Mouse (Mus musculus) megakaryocyte, embryonic 14.5 days (primary cell): ENCODE results near the gene Galm. TPM values are rescaled to one million over a fixed set of nuclear protein-coding genes. Genes with fewer than 3 reads are reported as not detected.

ENCODE experiments used
- H3K27me3 ChIP-seq: replicated peaks from 2 replicates; pipeline ENCODE3; 2012; ENCODE audit warnings: inconsistent platforms
- H3K36me3 ChIP-seq: replicated peaks from 2 replicates; pipeline ENCODE3; 2012; ENCODE audit warnings: low read length, inconsistent platforms, mixed read lengths
- H3K4me1 ChIP-seq: 2 replicates; pipeline ENCODE4 v1.6.1; 2012; ENCODE audit warnings: inconsistent platforms
- H3K4me3 ChIP-seq: replicated peaks from 2 replicates; pipeline ENCODE3; 2012; ENCODE audit warnings: moderate library complexity, mild to moderate bottlenecking, inconsistent platforms
- H3K9me3 ChIP-seq: 2 replicates; pipeline ENCODE4 v1.6.1; 2012; ENCODE audit warnings: inconsistent platforms
- FLI1 ChIP-seq: IDR thresholded peaks from 2 replicates; pipeline ENCODE4 v1.6.1; 2012; ENCODE audit warnings: low read length, inconsistent platforms, mixed read lengths
- GATA1 ChIP-seq: IDR thresholded peaks from 3 replicates; pipeline ENCODE4 v1.6.1; 2012; ENCODE audit warnings: mixed read lengths, low read length, inconsistent platforms, borderline replicate concordance
- polyA plus RNA-seq: library from polyadenylated mRNA; stranded (reverse); fragments of >175 nt; gene quantifications from 2 replicates; pipeline ENCODE4 v1.2.3, GENCODE M21; 2012; ENCODE audit warnings: low replicate concordance; ENCODE audit not compliant: insufficient read depth

Gene Galm
- polyA plus RNA-seq, 1 experiment: 0.17 TPM

- TF ChIP-seq FLI1 (no peak), GATA1 (no peak)
- Histone ChIP-seq H3K4me1 (peaks cover 7% of the 10 kb centered on the region; the same call in 1 of the 2 replicates), H3K9me3 (no peaks in the 10 kb centered on the region), H3K4me3 (no peak overlapping the region), H3K36me3 (no peaks in the 10 kb centered on the region), H3K27me3 (peaks cover 36% of the 10 kb centered on the region)
These were observed 36.7 kb downstream of the Galm start for GRCm38 (mm10) chr17:80163991-80164390.

GRCm38 (mm10) chr17:80165741-80166140, 38.5 kb downstream of the Galm start:
- H3K9me3 ChIP-seq: no peaks in the 10 kb centered on the region
- TF ChIP-seq GATA1 (no peak), FLI1 (no peak)

GRCm38 (mm10) chr17:80166346-80166745, 39.1 kb downstream of the Galm start:
- Histone ChIP-seq H3K36me3 (no peaks in the 10 kb centered on the region), H3K9me3 (no peaks in the 10 kb centered on the region), H3K4me3 (no peak overlapping the region), H3K4me1 (peaks cover 7% of the 10 kb centered on the region; the same call in 1 of the 2 replicates), H3K27me3 (peaks cover 38% of the 10 kb centered on the region)
- TF ChIP-seq GATA1: no peak
- TF ChIP-seq FLI1: no peak

More at GRCm38 (mm10) chr17:80165741-80166140, 38.5 kb downstream of the Galm start:
- peaks cover 7% of the 10 kb centered on the region; the same call in 1 of the 2 replicates for H3K4me1 ChIP-seq
- H3K27me3 ChIP-seq: peaks cover 36% of the 10 kb centered on the region
- H3K4me3 ChIP-seq: no peak overlapping the region
- no peaks in the 10 kb centered on the region for H3K36me3 ChIP-seq

GRCm38 (mm10) chr17:80167436-80167835, 40.2 kb downstream of the Galm start:
- TF ChIP-seq FLI1: no peak
- TF ChIP-seq GATA1: no peak
- Histone ChIP-seq H3K36me3 (no peaks in the 10 kb centered on the region), H3K9me3 (no peaks in the 10 kb centered on the region), H3K4me3 (no peak overlapping the region), H3K27me3 (peaks cover 37% of the 10 kb centered on the region), H3K4me1 (peaks cover 7% of the 10 kb centered on the region; the same call in 1 of the 2 replicates)

GRCm38 (mm10) chr17:80167851-80168251, 40.6 kb downstream of the Galm start:
- no peaks in the 10 kb centered on the region for H3K36me3 ChIP-seq
- TF ChIP-seq FLI1: no peak
- TF ChIP-seq GATA1: no peak
- H3K4me3 ChIP-seq: no peak overlapping the region
- H3K9me3 ChIP-seq: no peaks in the 10 kb centered on the region
- peaks cover 37% of the 10 kb centered on the region for H3K27me3 ChIP-seq
- H3K4me1 ChIP-seq: peaks cover 7% of the 10 kb centered on the region; the same call in 1 of the 2 replicates

GRCm38 (mm10) chr17:80168425-80169182, 41.3 kb downstream of the Galm start:
- H3K4me1 ChIP-seq: peaks cover 11% of the 10 kb centered on the region; the same call in 1 of the 2 replicates

GRCm38 (mm10) chr17:80169792-80170191, 42.5 kb downstream of the Galm start:
- Histone ChIP-seq H3K9me3 (no peaks in the 10 kb centered on the region), H3K4me3 (no peak overlapping the region), H3K27me3 (peaks cover 36% of the 10 kb centered on the region), H3K36me3 (no peaks in the 10 kb centered on the region), H3K4me1 (peaks cover 19% of the 10 kb centered on the region; the same call in 1 of the 2 replicates)
- TF ChIP-seq GATA1: no peak
- TF ChIP-seq FLI1: no peak

More at GRCm38 (mm10) chr17:80168425-80169182, 41.3 kb downstream of the Galm start:
- Histone ChIP-seq H3K27me3 (peaks cover 37% of the 10 kb centered on the region), H3K4me3 (no peak overlapping the region), H3K9me3 (no peaks in the 10 kb centered on the region), H3K36me3 (no peaks in the 10 kb centered on the region)
- TF ChIP-seq FLI1 (no peak), GATA1 (no peak)

- Histone ChIP-seq H3K36me3 (no peaks in the 10 kb centered on the region), H3K4me1 (peaks cover 23% of the 10 kb centered on the region)
These were observed 43.7 kb downstream of the Galm start for GRCm38 (mm10) chr17:80170951-80171350.

GRCm38 (mm10) chr17:80171948-80172347, 44.7 kb downstream of the Galm start:
- no peaks in the 10 kb centered on the region for H3K9me3 ChIP-seq
- peaks cover 24% of the 10 kb centered on the region for H3K27me3 ChIP-seq
- TF ChIP-seq FLI1: no peak
- TF ChIP-seq GATA1: no peak
- H3K36me3 ChIP-seq: no peaks in the 10 kb centered on the region
- H3K4me1 ChIP-seq: peaks cover 23% of the 10 kb centered on the region
- H3K4me3 ChIP-seq: no peak overlapping the region

More at GRCm38 (mm10) chr17:80170951-80171350, 43.7 kb downstream of the Galm start:
- Histone ChIP-seq H3K27me3 (peaks cover 30% of the 10 kb centered on the region), H3K4me3 (no peak overlapping the region), H3K9me3 (no peaks in the 10 kb centered on the region)
- TF ChIP-seq FLI1 (no peak), GATA1 (no peak)

GRCm38 (mm10) chr17:80172761-80173160, 45.5 kb downstream of the Galm start:
- H3K36me3 ChIP-seq: no peaks in the 10 kb centered on the region
- H3K4me1 ChIP-seq: peaks cover 21% of the 10 kb centered on the region
- H3K27me3 ChIP-seq: peaks cover 17% of the 10 kb centered on the region
- H3K9me3 ChIP-seq: no peaks in the 10 kb centered on the region
- no peak overlapping the region for H3K4me3 ChIP-seq
- TF ChIP-seq GATA1: no peak
- TF ChIP-seq FLI1: no peak
